Mouse (Mus musculus) layer of hippocampus, adult 2 months (tissue): ENCODE results near the gene Fiz1. TPM values are rescaled to one million over a fixed set of nuclear protein-coding genes. Genes with fewer than 3 reads are reported as not detected.
"Not testable (repeated sequence)": the region's sequence is repeated elsewhere in the genome, so short reads cannot be mapped to it uniquely, and the experiment has no call there.

Experiments used
- DNase-seq, 2 experiments: peaks; one replicate each; pipeline ENCODE4 v3.0.0; 2022; ENCODE audit warnings: low spot score in 2 of 2
- H3K27ac ChIP-seq: fragments of 200-600 bp; 2 replicates; pipeline ENCODE4 v1.8.1; 2022
- H3K4me3 ChIP-seq: fragments of 200-600 bp; 2 replicates; pipeline ENCODE4 v1.8.1; 2022; ENCODE audit warnings: mild to moderate bottlenecking
- CTCF ChIP-seq: fragments of 200-600 bp; conservative IDR thresholded peaks from 2 replicates; pipeline ENCODE4 v1.8.1; 2022; ENCODE audit warnings: antibody characterized with exemption, mild to moderate bottlenecking, moderate library complexity
- total RNA-seq, 2 experiments: library from RNA; stranded (reverse); gene quantifications; 2 replicates each; pipeline ENCODE4 v1.2.3; 2021

Gene Fiz1
- total RNA-seq, 2 experiments from 2014 or later: 25.8 TPM

GRCm38 (mm10) chr7:5033818-5034217 lies 19.3 kb upstream of the Fiz1 start, which contains the start of gene 4632433K11Rik:
Gene 4632433K11Rik (plus strand): TSS chr7:5034118.
- no peak for DNase-seq
- no peak for TF ChIP-seq CTCF
- no peak within 1 kb of the TSS for H3K4me3 ChIP-seq

GRCm38 (mm10) chr7:5031496-5031895 lies 17.0 kb upstream of the Fiz1 start:
- no peak for DNase-seq
- no peak overlapping the region for H3K27ac ChIP-seq
- TF ChIP-seq CTCF: no peak
- H3K4me3 ChIP-seq: no peak overlapping the region

More at GRCm38 (mm10) chr7:5033818-5034217, 19.3 kb upstream of the Fiz1 start, which contains the start of gene 4632433K11Rik:
- H3K27ac ChIP-seq: no peak within 1 kb of the TSS

- Histone ChIP-seq H3K4me3 (no peak overlapping the region), H3K27ac (no peak overlapping the region)
- no peak for TF ChIP-seq CTCF
- no peak for DNase-seq
These were observed 16.2 kb upstream of the Fiz1 start for GRCm38 (mm10) chr7:5030554-5031275.

DNA sequence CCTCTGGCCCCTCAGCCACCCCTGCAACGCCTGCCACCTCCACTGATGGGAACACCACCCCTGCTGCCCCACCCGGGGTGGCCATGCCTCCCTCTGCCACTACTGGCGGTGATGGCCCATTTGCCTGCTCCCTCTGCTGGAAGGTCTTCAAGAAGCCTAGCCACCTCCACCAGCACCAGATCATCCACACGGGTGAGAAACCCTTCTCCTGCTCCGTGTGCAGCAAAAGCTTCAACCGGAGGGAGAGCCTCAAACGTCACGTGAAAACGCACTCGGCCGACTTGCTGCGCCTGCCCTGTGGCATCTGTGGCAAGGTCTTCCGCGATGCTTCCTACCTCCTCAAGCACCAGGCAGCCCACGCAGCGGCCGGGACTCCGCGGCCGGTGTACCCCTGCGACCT lies 15.4 kb upstream of the Fiz1 start:
- Histone ChIP-seq H3K4me3 (no peak overlapping the region), H3K27ac (no peak overlapping the region)
- TF ChIP-seq CTCF: no peak
- no peak for DNase-seq

- DNase-seq: no peak
- Histone ChIP-seq H3K27ac (no peak overlapping the region), H3K4me3 (no peak overlapping the region)
- no peak for TF ChIP-seq CTCF
These were observed 15.0 kb upstream of the Fiz1 start for GRCm38 (mm10) chr7:5029543-5029942.

GRCm38 (mm10) chr7:5021197-5021596 lies 6.7 kb upstream of the Fiz1 start:
- no peak for DNase-seq
- TF ChIP-seq CTCF: no peak
- Histone ChIP-seq H3K27ac (peak overlapping the region; percentile 96), H3K4me3 (peak overlapping the region; percentile 92)

DNA sequence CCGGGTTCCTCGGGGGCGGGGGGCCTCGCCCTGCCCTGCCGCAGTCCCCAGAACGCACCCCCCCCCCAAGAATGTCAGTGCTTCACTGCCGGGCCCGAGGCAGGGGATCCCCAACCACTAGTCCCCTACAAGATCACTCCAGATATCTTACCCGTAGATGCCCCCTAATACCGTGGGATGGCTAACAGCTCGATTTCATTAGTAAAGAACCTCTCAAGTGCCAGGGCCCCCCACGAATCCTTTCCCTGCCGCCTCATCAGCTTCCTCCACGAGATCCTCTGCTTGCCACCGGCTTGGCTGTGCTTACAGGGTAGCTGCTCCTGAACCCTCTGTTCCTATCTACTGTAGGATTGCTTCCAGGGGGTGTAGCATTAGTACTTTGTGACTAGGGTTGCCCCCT lies 6.2 kb upstream of the Fiz1 start:
- Histone ChIP-seq H3K27ac (peak overlapping the region; percentile 96), H3K4me3 (peak overlapping the region; percentile 92)
- TF ChIP-seq CTCF: no peak
- DNase-seq: no peak

DNA sequence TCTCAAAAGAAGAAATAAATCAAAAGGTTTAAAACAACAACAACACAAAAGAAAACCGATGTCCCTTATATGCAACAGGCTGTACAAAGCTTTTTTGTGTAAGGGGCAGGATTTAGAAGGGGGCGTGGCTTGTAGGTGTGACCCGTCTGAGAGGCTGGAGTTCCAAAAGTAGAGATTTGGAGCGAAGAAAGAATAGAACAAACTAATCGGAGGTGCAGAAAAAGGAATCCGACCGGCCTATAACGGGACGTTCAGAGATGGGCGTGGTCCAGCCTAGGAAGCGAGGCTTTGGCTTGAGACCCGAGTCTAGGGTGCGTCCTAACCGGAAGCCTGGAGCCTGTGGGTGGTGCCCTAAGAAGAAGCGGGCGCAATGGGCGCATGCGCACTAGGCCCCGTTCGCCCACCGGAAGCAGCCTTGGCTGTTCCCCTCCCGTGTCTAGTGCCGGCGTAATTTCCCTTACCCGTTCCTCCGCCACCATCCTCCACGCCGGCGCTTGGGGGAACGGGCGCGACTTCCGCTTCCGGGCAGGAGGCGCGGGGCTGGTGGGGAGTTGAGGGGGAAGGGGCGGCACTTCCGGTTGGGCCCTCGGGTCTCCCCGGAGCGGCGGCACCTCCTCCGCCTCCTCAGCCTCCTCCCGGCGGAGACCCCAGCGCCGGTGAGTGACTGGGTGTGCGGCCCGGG lies 5.6 kb upstream of the Fiz1 start, which contains the start of the genes Zfp865 and Ccdc106:
Gene Zfp865, plus strand, starts transcription at position 377 of the 682 bp plus-strand sequence.
Gene Ccdc106, plus strand, starts transcription at position 554 of the 682 bp plus-strand sequence.
- peak within 1 kb of the TSS; percentile 96 for H3K27ac ChIP-seq
- peak; percentile 99 for DNase-seq
- 0 out of 2 replicates have a peak, but pooled peaks have one; percentile 6 for TF ChIP-seq CTCF
- peak within 1 kb of the TSS; percentile 92 for H3K4me3 ChIP-seq

DNA sequence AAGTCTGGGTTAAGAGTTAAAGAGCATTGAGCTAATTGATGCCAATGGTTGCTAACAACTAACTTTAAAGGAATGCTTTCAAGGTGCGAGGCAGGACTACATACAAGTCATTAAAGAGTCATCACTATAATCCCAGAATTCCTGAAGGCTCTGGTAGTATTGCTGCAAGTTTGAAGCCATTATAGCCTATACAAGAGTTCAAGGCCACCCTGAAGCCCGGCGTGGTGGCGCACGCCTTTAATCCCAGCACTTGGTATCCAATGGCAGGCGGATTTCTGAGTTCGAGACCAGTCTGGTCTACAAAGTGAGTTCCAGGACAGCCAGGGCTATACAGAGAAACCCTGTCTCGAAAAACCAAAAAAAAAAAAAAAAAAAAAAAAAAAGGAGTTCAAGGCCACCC lies 5.1 kb upstream of the Fiz1 start:
- peak overlapping the region; percentile 92 for H3K4me3 ChIP-seq
- H3K27ac ChIP-seq: peak overlapping the region; percentile 96

GRCm38 (mm10) chr7:5017931-5018330 lies 3.4 kb upstream of the Fiz1 start:
- no peak for DNase-seq
- H3K4me3 ChIP-seq: no peak overlapping the region
- TF ChIP-seq CTCF: no peak
- H3K27ac ChIP-seq: no peak overlapping the region

More for the DNA sequence above, 5.1 kb upstream of the Fiz1 start:
- DNase-seq: not testable (repeated sequence)

- Histone ChIP-seq H3K27ac (no peak overlapping the region), H3K4me3 (no peak overlapping the region)
- TF ChIP-seq CTCF: peak; percentile 59
- DNase-seq: no peak
These were observed 2.9 kb upstream of the Fiz1 start for GRCm38 (mm10) chr7:5017352-5017751.

- DNase-seq: no peak
- TF ChIP-seq CTCF: no peak
- Histone ChIP-seq H3K27ac (no peak overlapping the region), H3K4me3 (no peak overlapping the region)
These were observed 2.4 kb upstream of the Fiz1 start for GRCm38 (mm10) chr7:5016920-5017319.

DNA sequence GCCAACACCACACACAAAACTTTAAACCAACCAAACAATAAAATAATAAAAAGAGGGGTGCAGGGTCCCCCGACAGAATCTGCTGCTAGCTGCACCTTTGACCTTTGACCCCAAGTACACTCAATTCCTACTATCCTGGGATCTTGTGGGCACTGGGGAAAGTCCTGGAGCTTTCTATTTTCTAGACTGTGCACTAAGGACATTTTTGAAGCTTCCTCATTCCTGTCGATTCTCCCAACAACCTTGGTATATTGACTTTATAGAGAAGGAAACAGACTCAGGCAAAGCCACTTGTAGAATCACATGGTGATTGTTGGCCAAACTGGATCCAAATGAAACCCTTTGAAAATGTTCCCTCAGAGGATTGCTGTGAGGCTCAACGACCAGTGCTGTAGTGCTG lies 1.6 kb upstream of the Fiz1 start:
- DNase-seq: no peak
- H3K27ac ChIP-seq: peak overlapping the region; percentile 97
- no peak for TF ChIP-seq CTCF
- H3K4me3 ChIP-seq: peak overlapping the region; percentile 91
